Mouse (Mus musculus) right cerebral cortex, adult 18-20 months (tissue): ENCODE results near the gene Prkcd.
A peak's percentile ranks its signal among the peaks of the same experiment; 100 is the strongest.

Experiments used
- DNase-seq: peaks from one replicate; pipeline ENCODE4 v3.0.0; 2022; ENCODE audit warnings: mixed read lengths

The Prkcd gene

DNA sequence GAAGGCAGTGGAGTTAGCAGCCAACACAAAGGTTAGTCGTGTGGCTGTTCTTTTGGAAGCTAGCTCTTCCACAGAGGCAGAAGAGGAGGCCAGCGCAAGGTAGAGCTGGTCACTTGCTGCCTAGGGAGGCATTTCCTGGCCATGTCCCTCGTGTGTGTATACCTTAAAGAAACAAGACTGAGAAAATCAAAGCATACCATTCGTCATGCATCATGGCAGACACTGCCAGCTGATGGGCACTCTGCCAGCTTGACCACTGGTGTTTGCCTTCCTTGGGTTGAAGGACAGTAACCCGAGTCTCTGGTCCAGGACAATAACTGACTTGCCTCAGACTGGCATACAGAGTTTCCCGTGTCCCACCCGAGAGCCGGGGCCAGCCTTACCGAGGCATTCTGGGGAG, 55.7 kb downstream of the Prkcd start:
- DNase-seq: no peak

DNA sequence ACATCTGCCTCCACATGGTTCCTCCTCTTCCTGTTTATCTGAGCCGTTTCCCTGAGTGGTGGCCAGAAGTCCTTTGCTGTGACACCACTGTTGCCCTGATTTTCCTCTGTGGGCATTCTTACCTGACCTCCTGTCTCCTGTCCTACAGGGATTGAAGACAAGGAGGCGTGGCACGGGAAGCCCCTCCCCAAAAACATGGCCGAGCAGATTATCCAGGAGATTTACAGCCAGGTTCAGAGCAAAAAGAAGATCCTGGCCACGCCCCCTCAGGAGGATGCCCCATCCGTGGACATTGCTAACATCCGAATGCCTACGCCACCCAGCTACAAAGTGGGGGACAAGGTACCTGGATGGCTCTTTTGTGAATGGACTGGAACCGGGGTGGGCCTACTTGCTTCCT, 58.0 kb downstream of the Prkcd start:
- no peak for DNase-seq

DNA sequence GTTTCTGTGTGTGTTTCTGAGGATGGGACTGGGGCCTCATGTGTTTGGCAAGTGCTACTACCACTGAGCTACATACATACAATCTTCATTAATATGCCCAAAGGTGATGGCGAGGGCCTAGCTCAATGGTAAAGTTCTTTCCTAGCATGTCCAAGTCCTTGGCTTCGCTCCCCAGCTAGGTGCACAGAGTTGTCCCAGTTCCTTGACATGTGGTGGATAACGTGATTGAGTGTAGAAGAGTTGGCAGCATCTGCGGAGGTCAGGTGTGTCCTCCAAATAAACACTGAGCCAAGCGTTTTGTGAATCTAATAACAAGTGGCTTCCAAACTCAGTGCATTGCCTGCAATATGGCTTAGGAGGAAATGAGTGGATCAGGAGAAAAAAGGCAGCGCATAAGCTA, 59.7 kb downstream of the Prkcd start:
- no peak for DNase-seq

DNA sequence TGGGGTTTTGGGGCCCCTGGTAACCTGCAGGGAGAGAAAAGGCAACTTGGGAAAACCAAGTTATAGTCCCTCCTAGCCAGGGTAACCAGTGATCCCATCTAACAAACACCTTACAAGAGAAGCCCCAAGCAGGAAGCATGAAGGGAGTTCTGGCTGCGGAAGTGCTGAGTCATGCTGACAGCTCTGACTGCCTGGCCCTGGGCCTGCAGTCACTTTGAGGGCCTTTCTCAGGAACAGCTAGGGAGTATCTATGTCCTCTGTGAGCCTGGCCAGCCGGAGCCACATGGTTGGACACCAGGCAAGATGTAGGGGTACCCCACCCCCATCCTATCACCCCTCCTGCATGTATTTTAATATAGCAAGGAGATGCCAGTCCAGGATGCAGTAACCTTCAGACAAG, 61.6 kb downstream of the Prkcd start:
- peak; percentile 56 for DNase-seq

DNA sequence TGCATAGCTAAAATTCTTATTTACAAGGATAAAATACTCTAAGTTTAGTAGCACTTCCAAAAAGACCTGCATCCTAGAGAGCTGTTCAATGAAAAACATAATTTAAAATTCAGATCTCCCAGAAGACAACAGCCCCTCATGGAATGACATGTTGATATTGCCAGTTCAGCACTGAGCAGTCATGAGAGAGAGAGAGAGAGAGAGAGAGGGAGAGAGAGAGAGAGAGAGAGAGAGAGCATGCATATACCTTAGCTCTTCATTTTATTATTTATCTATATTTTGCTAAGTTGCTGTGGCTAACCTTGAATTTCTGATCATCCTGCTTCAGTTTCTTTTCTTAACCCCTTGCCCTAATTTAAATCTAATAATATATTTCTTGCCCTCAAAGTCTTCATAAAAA, 63.7 kb downstream of the Prkcd start:
- DNase-seq: no peak

DNA sequence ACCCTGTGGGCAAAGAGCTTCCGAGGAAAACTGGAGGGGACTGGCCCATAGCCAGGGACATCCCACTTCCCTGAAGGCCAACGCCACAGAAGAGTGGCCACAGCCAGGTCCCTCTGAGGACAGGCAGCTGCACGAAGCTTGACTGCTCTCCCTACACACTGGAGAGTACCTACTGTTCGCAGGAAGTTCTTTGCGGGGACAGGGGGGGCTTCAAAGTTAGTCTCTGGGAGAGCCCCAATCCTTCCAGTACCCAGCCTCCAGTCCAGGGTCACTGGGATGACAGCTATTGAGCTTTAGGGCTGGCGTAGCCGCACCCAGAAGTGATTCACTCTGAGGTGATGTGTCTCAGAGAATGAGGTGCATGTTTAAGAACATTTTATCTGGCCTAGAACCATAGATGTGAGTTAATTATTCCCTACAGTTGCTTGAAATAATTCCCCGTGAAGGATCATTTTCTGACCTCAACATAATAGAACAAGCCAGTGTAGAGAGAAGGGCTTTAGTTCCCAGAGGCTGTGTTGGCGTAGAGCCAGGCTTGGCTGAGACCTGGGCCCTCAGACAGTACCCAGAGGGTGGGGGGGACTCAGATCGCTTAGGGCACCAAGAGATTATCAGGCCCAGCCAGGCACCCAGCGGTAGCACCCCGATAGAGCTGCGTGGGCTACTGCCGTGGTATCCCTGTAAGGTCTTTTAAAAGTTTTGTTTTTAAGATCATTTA, 64.4 kb downstream of the Prkcd start:
- DNase-seq: peak; percentile 25

DNA sequence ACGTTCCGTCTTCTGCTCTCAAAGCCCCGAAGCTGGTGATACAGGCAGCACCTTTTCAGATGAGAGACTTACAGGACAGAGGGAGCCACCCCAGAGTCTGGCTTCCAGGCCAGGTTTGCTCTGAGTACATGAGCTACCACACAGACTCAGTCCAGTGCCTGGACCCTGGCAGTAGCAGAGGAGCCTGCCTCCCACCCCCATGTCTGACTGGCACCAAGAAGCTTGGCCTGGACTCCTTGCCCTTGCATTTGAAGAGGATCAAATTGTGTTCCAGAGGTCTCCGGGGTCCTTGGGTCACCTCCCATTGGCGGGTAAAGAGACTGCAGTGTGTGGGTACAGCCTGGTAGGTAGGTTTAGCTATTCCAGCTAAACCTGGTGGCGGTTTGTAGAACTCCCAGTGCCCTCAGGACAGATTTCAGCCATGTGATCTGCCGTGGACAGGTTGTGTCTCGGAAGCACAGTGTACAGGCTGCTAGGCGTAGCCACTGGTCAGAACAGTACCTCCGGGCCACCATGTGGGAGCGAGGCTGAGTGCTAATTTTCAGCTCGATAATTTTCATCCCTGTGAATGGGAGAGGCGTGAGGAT, 65.1 kb downstream of the Prkcd start:
- no peak for DNase-seq

DNA sequence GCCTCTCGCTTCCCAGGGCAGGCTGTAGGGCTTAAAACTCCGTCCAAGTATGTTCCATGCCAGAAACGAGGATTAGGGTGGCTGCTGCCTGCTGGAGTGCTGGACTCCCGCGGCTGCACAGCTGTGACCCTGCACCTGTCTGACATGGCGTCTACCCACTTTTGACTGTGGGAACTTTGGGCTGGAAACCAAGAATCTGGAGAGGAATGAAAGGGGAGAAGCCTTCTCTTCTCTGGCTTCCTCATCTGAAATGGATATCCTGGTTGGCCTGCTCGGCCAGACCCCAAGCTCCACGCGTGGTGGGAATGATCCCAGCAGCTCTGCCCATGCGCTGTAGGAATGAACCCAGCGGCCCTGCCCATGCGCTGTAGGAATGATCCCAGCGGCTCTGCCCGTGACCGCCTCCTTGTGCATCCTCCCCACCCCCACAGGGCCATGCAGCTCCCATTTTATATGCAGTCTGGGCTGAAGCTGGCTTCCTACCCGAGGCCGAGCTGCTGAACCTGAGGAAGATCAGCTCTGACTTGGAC, 66.6 kb downstream of the Prkcd start:
- no peak for DNase-seq

DNA sequence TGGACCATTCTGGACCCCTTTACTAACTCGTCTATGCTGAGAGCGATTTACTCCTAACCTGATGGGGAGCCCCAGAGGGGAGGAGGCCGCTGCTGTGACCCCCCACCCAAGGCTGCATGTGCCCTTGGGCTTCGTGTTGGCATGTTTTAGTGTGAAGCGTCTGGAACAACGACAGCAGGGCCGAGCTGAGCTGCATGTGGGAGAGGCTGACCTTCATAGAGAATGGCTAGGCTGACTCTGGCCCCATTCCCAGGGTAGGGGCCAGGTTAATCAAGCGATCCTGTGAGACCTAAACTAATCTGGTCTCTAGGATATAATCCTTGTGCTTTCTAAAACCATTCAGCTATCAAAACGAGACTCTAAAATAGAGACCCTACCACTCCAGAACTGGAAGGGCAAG, 68.3 kb downstream of the Prkcd start:
- no peak for DNase-seq

DNA sequence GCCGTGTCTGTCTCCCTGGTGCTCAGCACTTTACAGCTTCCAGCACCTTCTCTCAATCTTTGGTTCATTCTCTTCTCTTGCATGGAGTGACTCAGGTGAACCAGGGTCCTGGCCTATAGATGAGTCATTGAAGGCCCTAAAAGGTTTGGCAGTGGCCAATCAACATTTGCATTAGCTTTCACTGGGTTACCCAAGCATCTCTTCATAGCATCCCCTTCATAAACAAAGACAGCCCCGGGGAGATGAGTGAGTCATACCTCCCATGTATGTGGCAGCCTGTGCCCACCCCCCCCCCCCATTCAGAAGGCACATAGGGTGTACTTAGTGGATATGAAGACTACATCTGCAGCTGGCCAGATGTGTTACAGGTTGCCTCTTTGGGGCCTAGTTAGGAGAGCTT, 69.4 kb downstream of the Prkcd start:
- DNase-seq: no peak

DNA sequence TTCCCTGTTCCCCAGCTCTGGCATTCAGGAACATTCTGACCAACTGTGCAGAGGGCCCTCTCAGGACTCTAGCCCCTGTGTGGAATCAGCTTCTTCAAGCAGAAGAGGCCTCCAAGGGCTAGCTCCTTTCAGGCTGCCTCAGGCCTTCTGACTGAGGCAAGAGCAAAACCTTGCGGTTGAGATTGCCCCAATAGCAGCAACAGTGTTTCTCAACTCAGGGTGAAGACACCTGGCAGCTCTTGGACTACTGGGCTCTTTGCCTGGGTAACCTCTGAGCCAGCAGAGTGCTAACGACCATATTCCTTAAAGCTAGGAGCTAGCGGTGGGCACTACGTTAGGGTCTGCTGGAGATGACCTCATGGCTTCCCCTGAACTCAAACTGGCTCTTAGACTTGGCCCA, 72.8 kb downstream of the Prkcd start:
- no peak for DNase-seq

DNA sequence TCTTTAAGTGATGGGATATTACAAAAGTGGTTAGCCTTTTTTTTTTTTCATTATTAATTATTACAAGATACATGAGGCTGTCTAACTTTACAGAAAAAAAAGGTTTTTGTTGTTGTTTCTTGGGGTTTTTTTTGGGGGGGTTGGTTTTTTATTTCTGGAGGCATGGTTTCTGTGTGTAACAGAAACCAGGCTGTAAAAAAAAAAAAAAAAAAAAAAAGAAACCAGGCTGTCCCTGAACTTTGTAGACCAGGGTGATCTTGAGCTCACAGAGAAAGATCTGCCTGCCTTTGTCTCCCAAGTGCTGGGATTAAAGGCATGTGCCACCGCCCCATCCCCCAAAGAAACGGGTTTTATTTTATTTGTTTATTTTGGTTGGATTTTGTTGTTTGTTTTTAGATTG, 74.0 kb downstream of the Prkcd start:
- no peak for DNase-seq

DNA sequence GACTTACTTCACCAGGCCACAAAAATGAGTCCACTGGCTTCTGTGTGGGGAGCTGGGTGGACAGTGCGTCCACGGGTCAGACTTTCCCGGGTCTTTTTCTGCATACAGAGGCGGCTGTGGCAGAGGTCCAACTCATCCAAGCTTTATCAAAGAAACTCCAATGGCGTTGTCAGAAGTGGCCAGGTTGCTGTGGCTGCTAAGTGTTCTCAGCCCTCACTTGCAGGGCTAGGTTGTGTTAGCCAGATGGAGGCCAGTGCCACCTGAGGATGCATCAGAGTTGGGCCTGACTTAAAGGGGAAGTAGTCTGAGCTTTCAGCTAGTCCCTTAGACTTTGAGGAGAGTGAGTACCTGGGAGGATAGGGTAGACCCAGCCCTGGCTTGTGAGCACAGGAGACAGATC, 74.5 kb downstream of the Prkcd start:
- no peak for DNase-seq

DNA sequence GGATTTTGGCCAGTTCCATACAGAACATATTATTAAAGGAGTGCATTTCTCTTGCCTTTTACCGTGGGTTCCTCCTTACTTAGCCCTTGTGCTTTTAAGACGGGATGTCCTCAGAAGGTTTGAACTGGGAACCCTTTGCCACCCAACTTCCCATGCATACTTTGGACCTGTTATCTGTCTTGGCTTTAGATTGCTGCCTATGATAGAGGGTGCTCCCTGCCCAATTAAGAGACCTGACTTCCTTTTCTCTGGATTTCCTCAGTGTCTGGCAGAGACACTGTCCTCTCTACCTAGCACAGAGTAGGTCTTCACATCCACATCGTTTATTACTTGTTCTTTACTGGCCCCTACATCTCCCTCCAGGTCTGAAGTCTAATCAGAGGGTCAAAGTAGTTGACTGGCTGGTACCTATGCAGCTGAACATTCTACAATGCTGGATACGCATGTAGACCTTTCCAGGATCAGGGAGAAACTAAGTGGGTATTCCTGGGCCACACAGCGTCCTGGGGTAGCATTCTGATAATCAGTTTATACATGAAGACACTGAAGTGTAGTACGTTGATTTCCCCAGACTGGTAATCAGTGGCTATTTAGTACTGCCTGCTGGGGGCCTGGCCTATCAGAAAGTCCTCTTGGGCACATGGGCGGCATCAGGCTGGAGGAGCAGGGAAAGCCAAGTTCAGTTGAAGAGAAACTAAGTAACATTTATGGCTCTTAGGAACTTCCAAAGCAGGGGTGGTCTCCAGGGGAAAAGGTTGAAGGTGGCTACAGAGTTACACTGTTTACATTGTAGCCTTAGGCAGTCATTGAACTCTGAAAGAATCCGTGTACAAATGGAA, 75.6 kb downstream of the Prkcd start:
- DNase-seq: no peak

DNA sequence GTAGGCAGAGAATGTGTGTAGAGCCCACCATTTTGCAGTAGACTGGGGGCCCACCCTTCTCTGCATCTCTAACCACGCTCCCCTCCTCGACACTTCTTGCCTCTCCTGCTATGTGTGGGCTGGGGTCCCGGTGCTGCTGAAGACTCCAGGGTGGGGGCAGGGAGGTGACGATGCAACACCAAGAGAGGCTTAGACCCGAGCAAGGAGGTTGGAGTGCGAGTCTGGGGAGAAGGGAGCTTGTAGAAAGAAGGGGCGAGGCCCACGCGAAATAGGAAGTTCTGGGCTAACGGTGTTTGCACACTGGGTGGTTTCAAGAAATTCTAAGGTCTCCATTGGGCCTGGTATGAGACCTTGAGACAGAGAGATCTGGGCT, 76.2 kb downstream of the Prkcd start:
- peak; percentile 13 for DNase-seq

DNA sequence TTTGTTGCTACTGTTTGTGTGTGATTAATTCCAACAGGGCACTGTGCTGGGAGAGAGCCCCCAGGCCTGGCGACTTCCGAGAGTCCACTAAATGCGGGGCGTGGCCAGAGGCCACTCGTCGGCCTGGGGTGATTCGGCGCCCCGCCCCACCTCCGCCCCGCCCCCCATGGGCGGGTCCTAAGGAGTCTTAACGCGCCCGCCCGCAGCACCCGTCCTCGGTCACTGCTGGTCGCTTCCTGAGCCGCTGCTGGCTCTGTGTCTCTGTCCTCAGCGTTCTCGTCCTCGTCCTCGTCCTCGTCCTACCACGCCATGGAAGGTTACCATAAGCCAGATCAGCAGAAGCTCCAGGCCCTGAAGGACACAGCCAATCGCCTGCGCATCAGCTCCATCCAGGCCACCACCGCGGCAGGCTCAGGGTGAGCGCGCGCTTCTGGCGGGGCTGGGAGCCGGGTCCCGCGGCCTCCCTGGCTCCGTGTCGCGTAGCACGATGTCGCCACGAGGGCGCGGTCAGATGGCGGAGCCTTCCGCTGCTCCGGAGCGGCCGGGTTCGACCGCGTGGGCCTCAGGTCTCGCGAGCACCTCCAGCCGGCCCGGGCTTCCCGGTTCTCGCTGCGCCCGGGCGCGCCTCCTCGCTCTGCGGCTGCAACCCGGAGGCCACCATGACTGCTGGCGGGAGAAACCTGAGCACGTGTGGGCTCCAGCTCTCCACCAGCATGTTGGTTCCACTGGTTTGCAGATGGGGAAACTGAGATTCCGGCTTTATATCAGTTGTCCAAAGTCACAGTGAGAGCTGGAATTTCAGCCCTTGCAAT, 76.8 kb downstream of the Prkcd start:
- peak; percentile 91 for DNase-seq

DNA sequence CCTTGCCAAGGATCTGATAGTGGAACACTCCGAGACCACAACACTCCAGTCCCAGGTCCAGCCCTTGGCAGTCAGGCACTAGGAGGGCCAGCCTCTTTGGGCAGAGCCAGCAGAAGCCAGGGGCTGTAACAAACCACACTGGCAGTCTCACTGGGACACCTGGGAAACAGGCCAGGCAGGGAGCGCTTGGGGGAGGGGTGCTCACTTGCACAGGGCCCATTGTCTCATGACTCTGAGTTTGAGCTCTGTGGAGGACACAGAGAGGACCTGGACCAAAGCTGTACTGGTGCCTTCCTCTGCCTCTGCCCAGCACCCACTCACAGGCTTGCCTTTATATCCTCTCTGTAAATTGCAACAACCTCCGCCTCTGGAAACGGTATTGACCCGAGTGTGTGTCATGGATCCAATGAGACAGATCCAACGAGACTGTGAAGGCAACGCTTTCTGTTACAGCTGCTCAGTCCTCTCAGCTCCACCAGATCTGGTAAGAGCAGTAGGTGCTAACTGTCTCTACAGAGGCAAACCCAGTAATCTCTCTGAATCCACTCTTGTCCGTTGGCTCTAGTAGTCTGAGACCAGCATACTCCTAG, 77.8 kb downstream of the Prkcd start, which contains the start of gene Tkt:
TSS of gene Tkt (plus strand) at position 229 of the 590 bp plus-strand sequence.
- DNase-seq: peak; percentile 83
